Mouse (Mus musculus) limb, embryonic 15.5 days (tissue): Measurements from ENCODE around the gene Focad. TPM values are rescaled to one million over a fixed set of nuclear protein-coding genes. Genes with fewer than 3 reads are reported as not detected.

ENCODE experiments used
- ATAC-seq: fragments of 200-750 bp; cut with Nextera tagmentation; 2 replicates; pipeline ENCODE4 v1.8.0; 2017; ENCODE audit warnings: low read depth, moderate TSS enrichment; ENCODE audit not compliant: insufficient number of reproducible peaks, low FRiP score, low TSS enrichment
- H3K27ac ChIP-seq: fragments of 300-500 bp; sonication (generic); 2 replicates; pipeline ENCODE4 v1.5.1; 2015; ENCODE audit warnings: moderate library complexity, mild to moderate bottlenecking, inconsistent platforms
- H3K27me3 ChIP-seq: fragments of 300-500 bp; sonication (generic); 2 replicates; pipeline ENCODE4 v1.6.1; 2015; ENCODE audit warnings: inconsistent platforms
- H3K36me3 ChIP-seq: fragments of 300-500 bp; sonication (generic); 2 replicates; pipeline ENCODE4 v1.6.1; 2015; ENCODE audit warnings: inconsistent platforms
- H3K4me1 ChIP-seq: fragments of 300-500 bp; sonication (generic); 2 replicates; pipeline ENCODE4 v1.6.1; 2015; ENCODE audit warnings: inconsistent platforms
- H3K4me2 ChIP-seq: fragments of 300-500 bp; sonication (generic); 2 replicates; pipeline ENCODE4 v1.6.1; 2015; ENCODE audit warnings: mild to moderate bottlenecking, inconsistent platforms
- H3K4me3 ChIP-seq: fragments of 300-500 bp; sonication (generic); 2 replicates; pipeline ENCODE4 v1.5.1; 2015; ENCODE audit warnings: mild to moderate bottlenecking, inconsistent platforms
- H3K9ac ChIP-seq: fragments of 300-500 bp; sonication (generic); 2 replicates; pipeline ENCODE4 v1.6.1; 2015; ENCODE audit warnings: inconsistent platforms
- H3K9me3 ChIP-seq: fragments of 300-500 bp; sonication (generic); 2 replicates; pipeline ENCODE4 v1.6.1; 2016; ENCODE audit warnings: inconsistent platforms
- WGBS: fragments of 180-500 bp; shearing (Covaris S2); methylation state at CpG from one replicate; pipeline ENCODE4 v1.1.7; 2015; 5-methylcytosine and 5-hydroxymethylcytosine counted together
- polyA plus RNA-seq: library from polyadenylated mRNA; unstranded; fragments of >200 nt; fragmentation: Nextera tagmentation; extraction: Ambion mirVana; gene quantifications from 2 replicates; pipeline ENCODE4 v1.2.1, GENCODE M21; 2015

The Focad gene
- polyA plus RNA-seq, result 15.4 and 16.7 TPM in 2 replicates

DNA sequence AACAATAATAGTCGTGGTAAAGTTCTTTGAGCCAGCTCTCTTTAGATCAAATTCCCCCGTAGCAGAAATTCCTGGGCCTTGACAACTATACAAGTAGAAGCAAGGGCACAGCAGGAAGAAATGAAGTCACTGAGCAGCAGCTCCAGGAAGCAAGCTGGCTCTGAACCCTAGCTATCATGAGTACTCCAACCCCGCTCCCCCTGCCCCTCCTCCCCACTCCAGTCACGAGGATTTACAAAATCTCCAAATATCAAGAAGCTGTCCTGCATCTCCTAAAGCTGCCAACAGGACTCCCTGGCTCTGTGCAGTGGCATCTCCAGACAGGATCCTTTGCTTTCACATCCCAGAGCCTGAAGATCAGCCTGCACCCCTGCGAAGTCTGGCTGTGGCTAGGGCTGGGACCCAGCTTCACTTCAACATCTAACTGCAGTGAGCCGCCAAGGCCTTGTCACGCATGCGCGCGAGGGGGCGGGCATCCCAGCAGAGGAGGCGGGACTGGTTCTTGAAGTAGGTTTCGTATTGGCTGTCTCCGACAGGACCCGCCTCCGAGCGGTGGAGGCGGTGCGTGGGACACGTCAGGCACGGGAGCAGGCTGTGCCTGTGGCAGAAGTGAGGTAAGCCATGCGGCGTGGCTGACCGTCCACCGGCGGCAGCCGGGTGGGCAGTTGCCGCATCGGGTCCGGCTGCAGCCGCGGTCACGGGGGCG, at the start of gene Focad:
Gene Focad, plus strand, starts transcription at position 568 of the 706 bp plus-strand sequence.
- H3K4me2 ChIP-seq, result peak within 1 kb of the TSS; percentile 91
- H3K4me3 ChIP-seq, result peak within 1 kb of the TSS; percentile 75
- no peaks in the 10 kb centered on the region for H3K36me3 ChIP-seq
- no peaks in the 10 kb centered on the region for H3K27me3 ChIP-seq
- H3K9me3 ChIP-seq, result no peaks in the 10 kb centered on the region
- H3K27ac ChIP-seq, result peak within 1 kb of the TSS; percentile 78
- H3K4me1 ChIP-seq, result peaks cover 7% of the 10 kb centered on the region; the same call in 1 of the 2 replicates
- peak within 1 kb of the TSS; percentile 63 for H3K9ac ChIP-seq
- WGBS, result under 1% methylated on average over 34 of the region's 34 CpGs
- ATAC-seq, result peak; percentile 98

DNA sequence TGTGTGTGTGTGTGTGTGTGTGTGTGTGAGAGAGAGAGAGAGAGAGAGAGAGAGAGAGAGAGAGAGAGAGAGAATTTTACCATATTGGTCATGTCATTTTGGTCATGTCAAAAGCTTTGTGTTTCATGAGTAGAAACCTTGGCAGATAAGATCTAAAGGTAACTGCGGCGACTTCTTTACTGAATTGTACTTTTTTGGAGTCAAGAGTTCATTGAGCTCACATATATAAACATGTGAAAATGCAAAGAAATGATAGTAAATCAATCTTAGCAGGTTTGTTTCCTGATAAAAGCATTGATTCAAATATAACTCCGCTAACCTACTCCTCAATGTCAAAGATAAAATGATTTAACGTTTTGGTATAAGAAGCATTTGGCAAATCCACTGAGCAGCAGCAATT, 49.3 kb upstream of the Focad start:
- H3K27ac ChIP-seq, result no peak overlapping the region
- 82% methylated on average over 4 of the region's 4 CpGs for WGBS

DNA sequence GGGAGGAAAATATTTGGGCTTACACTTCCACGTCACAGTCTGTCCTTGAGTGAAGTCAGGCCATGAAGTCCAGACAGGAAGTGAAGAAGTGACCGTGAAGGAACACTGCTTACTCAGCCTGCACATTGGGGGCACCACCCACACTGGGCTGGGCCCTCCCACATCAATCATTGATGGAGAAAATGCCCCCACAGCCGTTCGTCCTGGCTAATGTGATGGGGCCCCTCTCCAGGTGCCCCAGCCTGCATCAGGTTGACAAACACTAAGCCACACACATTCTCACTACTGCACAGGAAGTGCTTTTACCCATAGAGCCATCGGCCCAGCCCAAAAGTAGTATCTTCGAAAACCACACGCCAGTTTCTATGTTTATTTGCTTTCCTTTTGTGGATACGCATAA, 48.1 kb upstream of the Focad start:
- H3K27me3 ChIP-seq, result no peaks in the 10 kb centered on the region
- no peaks in the 10 kb centered on the region for H3K36me3 ChIP-seq
- no peaks in the 10 kb centered on the region for H3K4me1 ChIP-seq
- H3K9me3 ChIP-seq, result no peaks in the 10 kb centered on the region
- H3K4me3 ChIP-seq, result no peak overlapping the region
- no peak for ATAC-seq
- no peak overlapping the region for H3K27ac ChIP-seq
- H3K4me2 ChIP-seq, result no peak overlapping the region
- H3K9ac ChIP-seq, result no peak overlapping the region
- 65% methylated on average over 8 of the region's 8 CpGs for WGBS

More for the DNA sequence above, 49.3 kb upstream of the Focad start:
- no peak for ATAC-seq
- no peak overlapping the region for H3K9ac ChIP-seq
- no peaks in the 10 kb centered on the region for H3K4me1 ChIP-seq
- H3K27me3 ChIP-seq, result no peaks in the 10 kb centered on the region
- no peaks in the 10 kb centered on the region for H3K36me3 ChIP-seq
- H3K4me2 ChIP-seq, result no peak overlapping the region
- H3K4me3 ChIP-seq, result no peak overlapping the region
- no peaks in the 10 kb centered on the region for H3K9me3 ChIP-seq

DNA sequence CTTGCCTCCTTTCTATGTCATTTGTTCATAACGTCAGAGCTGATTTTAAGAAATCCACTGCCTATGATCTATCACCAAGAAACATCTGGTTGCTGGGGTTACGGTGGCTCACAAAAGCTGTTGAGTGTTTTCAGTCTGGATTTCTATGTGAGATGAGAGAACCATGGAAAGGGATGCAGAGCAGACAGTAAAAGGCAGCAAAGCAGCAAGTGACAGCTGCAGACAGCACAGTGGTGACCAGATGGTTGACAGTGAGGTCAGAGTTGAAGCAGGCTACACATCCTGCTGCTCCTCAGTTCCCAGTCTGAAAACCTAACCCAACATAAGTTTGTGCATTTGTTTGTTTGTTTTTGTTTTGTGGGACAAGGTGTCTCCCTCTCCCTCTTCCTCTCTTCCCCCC, 19.0 kb upstream of the Focad start:
- H3K9me3 ChIP-seq, result no peaks in the 10 kb centered on the region
- no peaks in the 10 kb centered on the region for H3K4me1 ChIP-seq
- 66% methylated on average over 2 of the region's 2 CpGs for WGBS
- no peak overlapping the region for H3K4me2 ChIP-seq
- H3K27ac ChIP-seq, result no peak overlapping the region
- no peak for ATAC-seq
- H3K27me3 ChIP-seq, result no peaks in the 10 kb centered on the region
- H3K36me3 ChIP-seq, result no peaks in the 10 kb centered on the region
- H3K9ac ChIP-seq, result no peak overlapping the region
- no peak overlapping the region for H3K4me3 ChIP-seq

DNA sequence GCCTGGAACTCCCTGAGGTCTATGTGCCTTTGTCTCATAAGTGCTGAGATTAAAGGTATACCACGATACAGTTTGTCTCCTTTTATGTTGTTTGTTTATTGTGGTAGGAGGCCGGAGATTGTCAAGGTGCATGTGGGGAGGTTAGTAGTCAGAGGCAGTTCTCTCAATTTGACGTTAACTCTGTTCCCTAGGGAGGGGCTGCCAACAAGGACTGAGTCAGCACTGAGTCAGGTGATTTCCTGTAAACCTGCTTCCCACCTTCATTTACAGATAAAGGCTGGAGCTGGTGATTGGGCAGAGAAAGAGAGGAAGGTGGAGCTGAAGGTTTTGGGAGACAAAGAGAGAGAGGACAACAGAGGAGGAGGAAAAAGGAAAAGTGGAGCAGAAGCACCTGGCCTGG, 15.4 kb upstream of the Focad start:
- Histone ChIP-seq H3K4me1 (peaks cover 6% of the 10 kb centered on the region; the same call in 1 of the 2 replicates), H3K9ac (no peak overlapping the region), H3K36me3 (no peaks in the 10 kb centered on the region), H3K27ac (no peak overlapping the region), H3K4me3 (no peak overlapping the region), H3K9me3 (no peaks in the 10 kb centered on the region), H3K27me3 (no peaks in the 10 kb centered on the region), H3K4me2 (no peak overlapping the region)
- ATAC-seq, result no peak
- WGBS, result 68% methylated on average over 3 of the region's 3 CpGs

DNA sequence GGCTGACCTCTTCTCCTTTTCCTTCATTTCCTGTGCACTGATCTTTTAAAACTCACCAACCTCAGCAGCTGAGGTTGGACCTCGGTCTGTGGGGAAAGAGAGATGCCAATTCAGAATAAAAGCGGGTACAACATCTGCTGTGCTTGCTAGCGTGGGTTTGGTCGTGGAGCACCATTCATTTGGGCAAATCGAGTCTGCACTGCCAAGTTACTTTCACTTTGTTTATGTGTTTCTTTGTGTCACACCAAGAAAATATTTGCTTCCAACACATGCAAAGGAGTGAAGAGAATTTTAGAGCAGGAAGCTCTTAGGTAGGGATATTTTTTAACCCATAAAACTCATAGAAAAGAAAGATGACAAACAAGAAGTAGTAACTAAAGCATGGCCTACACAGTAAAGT, 13.0 kb upstream of the Focad start:
- Histone ChIP-seq H3K27me3 (no peaks in the 10 kb centered on the region), H3K9me3 (no peaks in the 10 kb centered on the region), H3K4me2 (no peak overlapping the region), H3K4me1 (peaks cover 8% of the 10 kb centered on the region; the same call in 1 of the 2 replicates), H3K36me3 (no peaks in the 10 kb centered on the region), H3K9ac (no peak overlapping the region), H3K27ac (no peak overlapping the region), H3K4me3 (no peak overlapping the region)
- 54% methylated on average over 5 of the region's 5 CpGs for WGBS
- no peak for ATAC-seq

DNA sequence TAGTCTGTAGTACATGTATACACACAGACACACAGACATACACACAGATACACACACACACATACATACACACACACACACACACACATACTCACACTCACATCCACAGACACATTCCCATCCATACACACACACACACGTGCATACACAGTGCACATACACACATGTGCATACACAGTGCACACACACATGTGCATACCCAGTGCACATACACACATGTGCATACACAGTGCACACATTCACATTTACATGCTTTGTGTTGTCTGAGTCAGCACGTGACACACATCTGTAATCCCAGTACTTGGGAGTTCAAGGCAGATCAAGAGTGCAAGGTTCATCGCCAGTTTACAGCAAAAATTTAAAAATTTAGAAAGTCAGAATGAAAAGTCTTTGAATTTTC, 12.5 kb upstream of the Focad start:
- no peak overlapping the region for H3K4me3 ChIP-seq
- no peaks in the 10 kb centered on the region for H3K36me3 ChIP-seq
- no peak for ATAC-seq
- H3K4me2 ChIP-seq, result no peak overlapping the region
- H3K9ac ChIP-seq, result no peak overlapping the region
- peaks cover 8% of the 10 kb centered on the region; the same call in 1 of the 2 replicates for H3K4me1 ChIP-seq
- H3K27me3 ChIP-seq, result no peaks in the 10 kb centered on the region
- no peaks in the 10 kb centered on the region for H3K9me3 ChIP-seq
- no peak overlapping the region for H3K27ac ChIP-seq
- WGBS, result 90% methylated on average over 3 of the region's 3 CpGs

DNA sequence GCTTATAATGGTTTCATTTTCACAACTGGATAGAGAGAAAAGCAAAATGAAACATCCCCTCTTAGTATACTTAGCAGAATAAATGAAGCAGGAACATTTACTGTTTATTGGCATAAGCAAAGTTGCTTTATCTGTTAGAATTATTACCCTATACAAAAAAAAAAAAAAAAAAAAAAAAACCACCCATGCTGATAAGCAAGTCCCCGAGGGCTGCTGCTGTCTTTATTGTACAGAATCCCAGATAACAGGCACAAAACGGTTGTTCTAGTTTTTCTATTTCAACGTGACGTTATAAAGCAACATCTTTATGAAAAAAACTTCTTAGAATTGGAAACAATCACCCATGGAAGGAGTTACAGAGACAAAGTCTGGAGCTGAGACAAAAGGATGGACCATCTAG, 12.0 kb upstream of the Focad start:
- Histone ChIP-seq H3K9ac (no peak overlapping the region), H3K36me3 (no peaks in the 10 kb centered on the region), H3K4me3 (no peak overlapping the region), H3K4me2 (no peak overlapping the region), H3K27ac (no peak overlapping the region), H3K9me3 (no peaks in the 10 kb centered on the region), H3K4me1 (peaks cover 8% of the 10 kb centered on the region; the same call in 1 of the 2 replicates), H3K27me3 (no peaks in the 10 kb centered on the region)
- no peak for ATAC-seq
- WGBS, result 85% methylated on average over 4 of the region's 4 CpGs

DNA sequence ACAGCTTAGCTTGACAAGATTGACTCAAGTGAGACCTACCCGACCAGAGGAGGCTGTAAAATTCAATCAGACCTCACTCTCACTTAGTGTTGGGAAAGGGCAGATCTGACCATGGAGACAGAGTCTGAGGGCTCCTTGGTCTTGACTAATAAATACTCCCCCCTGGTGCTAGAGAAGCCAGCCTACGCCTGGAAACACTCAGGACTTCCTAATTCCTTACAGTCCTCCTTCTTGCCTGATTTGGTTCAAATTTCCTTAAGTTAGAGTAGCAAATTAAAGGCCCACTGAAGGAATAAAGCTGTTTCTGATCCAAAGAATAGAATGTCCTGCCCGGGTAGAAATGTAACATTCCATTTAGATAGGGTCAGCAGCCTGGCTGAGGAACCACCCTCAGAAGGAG, 10.6 kb upstream of the Focad start:
- no peak overlapping the region for H3K4me3 ChIP-seq
- H3K4me1 ChIP-seq, result peaks cover 8% of the 10 kb centered on the region; the same call in 1 of the 2 replicates
- no peaks in the 10 kb centered on the region for H3K9me3 ChIP-seq
- no peaks in the 10 kb centered on the region for H3K27me3 ChIP-seq
- peak overlapping the region; percentile 17; the same call in 1 of the 2 replicates for H3K27ac ChIP-seq
- no peak for ATAC-seq
- WGBS, result 13% methylated on average over 3 of the region's 3 CpGs
- no peak overlapping the region for H3K9ac ChIP-seq
- no peaks in the 10 kb centered on the region for H3K36me3 ChIP-seq
- no peak overlapping the region for H3K4me2 ChIP-seq

DNA sequence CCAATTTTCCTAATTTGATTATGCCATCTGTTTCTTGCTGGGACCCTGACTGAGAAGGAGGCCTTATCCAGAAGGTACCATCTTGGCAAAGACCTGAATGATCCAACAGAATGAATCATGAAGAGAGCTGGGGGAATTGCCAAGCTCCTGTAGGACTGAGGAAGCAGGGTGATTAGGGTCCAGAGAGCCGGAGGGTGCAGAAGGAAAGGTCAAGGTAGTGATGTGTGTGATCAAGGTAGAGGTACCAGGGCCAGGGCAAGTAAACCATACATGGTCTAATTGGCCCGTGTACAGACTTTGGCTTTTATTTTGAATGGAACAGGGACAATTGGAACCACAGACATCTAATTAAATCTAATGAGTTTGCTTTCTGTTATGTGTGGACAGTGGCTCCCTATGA, 4.1 kb upstream of the Focad start:
- 71% methylated on average over 2 of the region's 2 CpGs for WGBS
- Histone ChIP-seq H3K27me3 (no peaks in the 10 kb centered on the region), H3K4me1 (peaks cover 7% of the 10 kb centered on the region; the same call in 1 of the 2 replicates), H3K9ac (no peak overlapping the region), H3K9me3 (no peaks in the 10 kb centered on the region), H3K4me3 (no peak overlapping the region), H3K4me2 (no peak overlapping the region), H3K27ac (no peak overlapping the region), H3K36me3 (no peaks in the 10 kb centered on the region)
- no peak for ATAC-seq

DNA sequence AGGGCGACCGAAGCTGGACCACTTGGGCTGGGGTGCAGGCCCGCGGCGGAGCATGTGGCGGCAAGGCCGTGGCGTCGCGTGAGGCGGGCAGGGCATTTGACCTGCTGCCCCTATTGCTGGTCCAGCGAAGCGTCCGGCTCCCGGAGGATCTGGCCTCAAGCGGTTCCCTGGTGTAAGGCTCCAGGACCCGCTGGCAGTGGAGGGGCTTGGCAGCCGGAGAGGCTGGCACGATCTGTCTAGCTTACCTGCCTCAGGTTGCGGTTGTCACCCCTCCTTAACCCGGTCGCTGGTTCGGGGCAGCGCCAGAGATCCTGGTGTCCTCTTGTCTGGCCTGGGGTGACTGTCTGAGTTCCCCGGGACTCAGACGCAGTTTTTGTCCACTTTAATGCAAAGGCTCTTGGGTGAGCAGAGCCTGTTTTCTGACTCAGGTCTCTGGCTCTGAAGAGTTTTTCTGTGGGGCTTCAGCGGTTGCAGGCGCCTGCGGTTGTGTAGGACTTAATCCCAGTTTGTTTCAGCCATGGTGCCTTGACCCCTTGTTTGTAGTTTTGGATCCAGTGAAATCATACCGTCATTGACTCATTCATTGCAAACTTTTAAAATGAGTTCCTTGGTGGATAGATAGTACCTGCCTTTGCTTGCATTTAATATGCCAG, 465 bp downstream of the Focad start:
- WGBS, result under 1% methylated on average over 30 of the region's 30 CpGs
- Histone ChIP-seq H3K27me3 (no peaks in the 10 kb centered on the region), H3K36me3 (no peaks in the 10 kb centered on the region), H3K4me2 (peak overlapping the region; percentile 91), H3K27ac (peak overlapping the region; percentile 55; the same call in 1 of the 2 replicates), H3K4me1 (peaks cover 7% of the 10 kb centered on the region; the same call in 1 of the 2 replicates), H3K9ac (peak overlapping the region; percentile 63), H3K9me3 (no peaks in the 10 kb centered on the region), H3K4me3 (peak overlapping the region; percentile 75)
- ATAC-seq, result no peak; the same call in 1 of the 2 replicates

DNA sequence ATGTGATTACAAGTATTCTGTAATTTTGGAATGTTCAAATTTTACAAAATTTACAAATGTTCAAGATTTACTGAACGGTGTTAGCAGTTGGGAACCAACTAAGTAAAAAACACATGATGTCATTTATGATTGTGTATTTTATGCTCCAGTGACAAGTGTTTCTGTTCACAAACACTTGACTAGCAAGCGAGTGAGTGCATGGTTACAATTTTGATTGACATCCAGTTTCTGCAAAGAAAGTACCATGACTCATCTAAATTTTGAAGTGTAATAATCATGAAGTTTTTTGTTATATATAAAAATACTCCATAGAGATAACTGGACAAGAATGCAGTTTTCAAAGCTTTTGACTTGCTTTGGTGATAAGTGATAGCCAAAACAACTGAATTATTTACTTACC, 1.3 kb downstream of the Focad start:
- peaks cover 7% of the 10 kb centered on the region; the same call in 1 of the 2 replicates for H3K4me1 ChIP-seq

More for the DNA sequence above, 1.3 kb downstream of the Focad start:
- no peak overlapping the region for H3K9ac ChIP-seq
- H3K27ac ChIP-seq, result no peak overlapping the region
- H3K36me3 ChIP-seq, result no peaks in the 10 kb centered on the region
- H3K27me3 ChIP-seq, result no peaks in the 10 kb centered on the region
- WGBS, result 86% methylated on average over 2 of the region's 2 CpGs
- H3K9me3 ChIP-seq, result no peaks in the 10 kb centered on the region
- ATAC-seq, result no peak
- H3K4me3 ChIP-seq, result no peak overlapping the region
- H3K4me2 ChIP-seq, result no peak overlapping the region
